Mouse (Mus musculus) central nervous system, embryonic 11.5 days (tissue): ENCODE data around the gene Tmprss11a. TPM values are rescaled to one million over a fixed set of nuclear protein-coding genes. Genes with fewer than 3 reads are reported as not detected.

Source experiments
- polyA plus RNA-seq: library from polyadenylated mRNA; depleted of rRNA; stranded (reverse); fragments of >200 nt; gene quantifications from 2 replicates; pipeline ENCODE4 v1.2.3, GENCODE M21; 2012; rRNA removed

Gene Tmprss11a
- 0.02 TPM in 1 of 2 replicates, not detected in the other for polyA plus RNA-seq

GRCm38 (mm10) chr5:86468890-86469289 is at the start of gene Tmprss11a:
Gene Tmprss11a, minus strand, starts transcription at chr5:86468990.

DNA sequence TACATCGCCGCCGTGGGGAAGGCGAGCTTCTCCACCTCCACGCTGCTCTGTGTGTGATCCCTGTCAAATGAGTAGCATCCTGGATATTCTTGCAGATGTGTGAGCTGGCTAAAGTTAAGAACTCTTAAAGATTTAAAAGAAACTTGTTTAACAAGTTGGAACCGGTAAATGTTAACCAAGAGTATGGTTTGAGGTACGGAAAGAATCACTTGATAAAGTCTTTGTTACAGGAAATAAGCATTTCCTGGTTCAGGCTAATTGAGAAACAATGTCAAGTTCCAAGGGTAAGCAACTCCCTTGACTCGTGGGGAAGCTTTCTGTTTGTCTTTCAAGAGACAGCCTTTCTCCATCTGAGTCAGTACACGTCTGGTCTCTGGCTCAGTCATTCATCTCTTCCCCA is 49.7 kb upstream of the Tmprss11a start, which contains the start of gene Tmprss11g:
TSS of gene Tmprss11g (minus strand) at position 101 of the 400 bp plus-strand sequence.

DNA sequence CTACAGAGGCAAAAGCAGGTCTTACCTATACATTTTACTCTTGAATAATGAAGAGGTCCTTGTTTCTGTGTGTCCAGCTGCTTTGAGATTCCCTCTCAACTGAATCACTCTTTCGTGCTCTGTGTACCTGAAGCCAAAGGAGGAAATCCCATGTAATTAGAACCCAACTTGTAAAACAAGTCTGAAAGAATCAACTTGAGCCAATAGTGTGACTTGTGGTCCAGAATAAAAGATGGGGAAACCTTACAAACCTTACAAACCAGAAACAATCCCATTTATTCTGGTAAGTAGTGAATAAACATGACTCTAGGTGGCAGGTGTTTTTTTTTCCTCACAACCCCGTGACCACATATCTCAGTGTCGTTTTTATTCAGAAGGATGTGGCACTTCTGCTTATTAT is 95.5 kb downstream of the Tmprss11a start, which contains the start of gene Tmprss11d:
TSS of gene Tmprss11d (minus strand) at position 101 of the 400 bp plus-strand sequence.

Other genes starting within 250 kb of the Tmprss11a start
- not detected in 2 replicates for gene Tmprss11c, start 179.7 kb downstream of the Tmprss11a start, polyA plus RNA-seq
- gene Tmprss11d, start 95.6 kb downstream of the Tmprss11a start, polyA plus RNA-seq, result not detected in 2 replicates
- not detected in 2 replicates for gene Tmprss11g, start 49.6 kb upstream of the Tmprss11a start, polyA plus RNA-seq
- gene Tmprss11f, start 163.4 kb upstream of the Tmprss11a start, polyA plus RNA-seq, result 0.01 TPM in 1 of 2 replicates, not detected in the other
- not detected in 2 replicates for gene Tmprss11b, start 207.4 kb upstream of the Tmprss11a start, polyA plus RNA-seq